Mouse (Mus musculus): Measurements from ENCODE around the gene Fbxl17.

DNA sequence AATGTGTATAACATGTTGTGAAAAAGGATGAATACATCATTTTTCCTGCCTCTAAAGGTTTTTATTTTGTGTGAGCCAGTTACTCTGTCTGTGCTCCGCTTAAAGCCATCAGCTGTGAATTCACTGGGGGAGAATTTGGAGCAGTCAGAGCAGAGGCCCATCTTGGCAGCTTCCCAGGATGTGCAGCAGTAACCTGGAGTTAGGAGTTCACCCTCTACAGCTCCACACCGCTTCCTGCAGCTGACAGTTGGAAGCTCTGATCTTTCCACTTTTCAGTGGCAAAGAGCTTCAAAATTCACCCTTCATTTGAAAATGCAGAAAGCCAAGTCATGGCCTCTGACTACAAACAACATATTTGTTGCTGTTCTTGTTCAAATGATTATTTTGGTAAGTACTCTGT, 212.4 kb downstream of the Fbxl17 start:
- 0 out of 2 replicates have a peak, but pooled peaks have one; percentile 9 for TF ChIP-seq CTCF (IDR thresholded peaks at IDR 0.05; ENCODE audit: low read depth)
- no peak for TF ChIP-seq EP300 (IDR thresholded peaks at IDR 0.05; ENCODE audit: low read depth)
